Mouse (Mus musculus) stomach, postnatal 0 days (tissue): ENCODE data around the gene Rtkn.

Experiments
- CTCF ChIP-seq: IDR thresholded peaks from 2 replicates; pipeline ENCODE4 v1.5.1; 2016; ENCODE audit warnings: antibody characterized with exemption, low read depth, mild to moderate bottlenecking, moderate library complexity
- EP300 ChIP-seq: optimal IDR thresholded peaks from 2 replicates; pipeline ENCODE3; 2016; ENCODE audit warnings: antibody characterized with exemption

GRCm38 (mm10) chr6:83180605-83181004 lies 45.3 kb downstream of the Rtkn start:
- no peak for TF ChIP-seq CTCF
- TF ChIP-seq EP300: no peak
